Mouse (Mus musculus): ENCODE data around the gene Zzef1.

DNA sequence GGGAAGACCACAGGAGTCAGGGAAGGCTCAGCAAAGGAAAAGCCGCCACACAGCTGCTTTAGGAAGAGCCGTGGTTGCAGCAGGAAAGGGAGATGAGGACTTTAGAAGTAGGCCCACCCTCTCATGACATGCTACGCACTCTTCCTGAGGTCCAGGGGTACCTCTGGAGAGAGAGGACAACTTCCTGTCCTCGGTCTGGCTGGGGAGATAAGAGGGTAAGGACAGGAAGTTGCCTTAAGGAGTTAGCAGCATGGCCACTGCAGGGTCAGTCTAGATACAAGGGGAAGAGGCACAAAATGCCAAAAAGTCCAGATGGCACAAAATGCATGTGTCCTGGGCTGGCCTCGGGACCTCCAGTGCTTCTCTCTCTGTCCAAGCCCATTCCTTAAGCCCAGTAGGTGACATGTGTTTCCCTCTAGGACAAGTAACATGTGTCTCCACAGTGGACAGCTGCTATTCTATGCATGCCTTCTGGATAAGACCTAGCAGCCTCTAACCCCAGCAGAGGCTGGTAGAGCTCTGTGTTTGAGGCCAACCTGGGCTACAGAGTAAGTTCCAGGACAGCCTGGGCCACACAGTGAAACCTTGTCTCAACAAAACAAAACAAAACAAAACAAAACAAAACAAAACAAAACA is 159.4 kb downstream of the Zzef1 start:
- TF ChIP-seq CTCF (IDR thresholded peaks at IDR 0.05; ENCODE audit: low read depth, low read length): no peak
- TF ChIP-seq POLR2A (IDR thresholded peaks at IDR 0.05; ENCODE audit: borderline replicate concordance, low read depth, low read length): no peak
